Mouse (Mus musculus): ENCODE measurements around the gene Evpl. TPM values are rescaled to one million over a fixed set of nuclear protein-coding genes. Genes with fewer than 3 reads are reported as not detected.

Gene Evpl
- polyA plus RNA-seq, 1 experiment from 2014 or later, result 1.7 TPM

DNA sequence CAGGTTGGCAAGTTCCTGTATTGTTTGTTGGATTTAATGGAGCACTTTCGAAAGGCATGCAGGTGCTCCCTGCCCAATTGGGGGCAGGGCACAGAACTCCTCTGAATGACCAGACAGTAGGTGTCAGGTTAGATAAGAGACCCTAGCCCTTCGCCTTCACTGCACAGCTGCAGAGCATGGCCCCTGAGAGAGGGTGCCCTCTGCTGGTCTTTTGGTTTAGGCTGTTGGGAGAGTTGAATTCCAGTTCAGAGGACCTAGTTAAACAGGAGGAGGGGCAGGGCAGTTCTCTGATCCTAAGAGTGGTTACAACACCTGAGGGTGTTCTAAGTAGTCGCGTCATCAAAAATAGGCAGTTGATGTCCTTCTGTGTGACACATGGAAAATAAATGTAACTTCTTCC is 18.0 kb downstream of the Evpl start:
- Histone ChIP-seq H3K27me3 (ENCODE audit: low read depth, poor library complexity, severe bottlenecking) (peaks cover 48% of the 10 kb centered on the region), H3K4me3 (no peak overlapping the region), H3K4me1 (peaks cover 39% of the 10 kb centered on the region)

DNA sequence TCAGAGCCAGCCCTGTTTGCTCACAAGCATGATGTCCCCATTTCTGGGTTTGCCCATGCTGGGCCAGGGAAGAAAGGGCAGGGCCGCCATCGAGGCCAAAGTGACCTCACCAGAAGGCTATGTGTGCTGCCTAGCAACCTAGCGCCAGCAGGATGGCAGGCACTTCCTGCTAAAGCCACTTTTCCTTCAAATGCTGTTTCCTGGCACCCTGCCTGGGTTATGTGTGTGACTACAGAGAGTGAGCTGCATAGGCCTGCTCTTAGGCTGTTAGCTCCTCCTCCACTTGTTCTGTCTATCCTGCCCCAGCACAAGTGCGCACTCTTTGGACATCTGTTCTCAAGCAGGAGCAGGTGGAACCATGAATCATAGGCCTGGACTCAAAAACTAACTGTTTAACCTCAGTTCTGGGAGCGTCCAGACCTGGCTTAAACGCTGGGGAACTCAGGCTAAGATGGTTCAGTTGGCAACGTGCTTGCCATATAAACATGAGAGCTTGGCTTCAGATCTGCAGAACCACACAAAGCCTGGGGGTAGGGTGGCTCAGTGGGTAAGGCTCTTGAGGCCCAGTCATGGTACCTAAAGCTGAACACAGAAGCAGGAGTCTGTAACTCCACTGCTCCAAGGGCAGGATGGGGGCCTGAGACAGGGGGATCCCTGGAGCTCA is 19.0 kb downstream of the Evpl start:
- Histone ChIP-seq H3K4me3 (no peak overlapping the region), H3K4me1 (peaks cover 39% of the 10 kb centered on the region), H3K27me3 (ENCODE audit: low read depth, poor library complexity, severe bottlenecking) (peaks cover 38% of the 10 kb centered on the region), H3K27ac (peak overlapping the region; percentile 67), H3K36me3 (peaks cover 13% of the 10 kb centered on the region; the same call in 1 of the 2 replicates), H3K9me3 (replicated peaks) (no peaks in the 10 kb centered on the region)
- DNase-seq (ENCODE audit: low spot score), result no peak
- WGBS, result 74% methylated on average over 7 of the region's 7 CpGs

More for the DNA sequence above, 18.0 kb downstream of the Evpl start:
- Histone ChIP-seq H3K36me3 (peaks cover 15% of the 10 kb centered on the region; the same call in 1 of the 2 replicates), H3K9me3 (replicated peaks) (no peaks in the 10 kb centered on the region), H3K27ac (no peak overlapping the region; the same call in 1 of the 2 replicates)
- DNase-seq (ENCODE audit: low spot score), result peak; percentile 68
- WGBS, result 23% methylated on average over 4 of the region's 4 CpGs

DNA sequence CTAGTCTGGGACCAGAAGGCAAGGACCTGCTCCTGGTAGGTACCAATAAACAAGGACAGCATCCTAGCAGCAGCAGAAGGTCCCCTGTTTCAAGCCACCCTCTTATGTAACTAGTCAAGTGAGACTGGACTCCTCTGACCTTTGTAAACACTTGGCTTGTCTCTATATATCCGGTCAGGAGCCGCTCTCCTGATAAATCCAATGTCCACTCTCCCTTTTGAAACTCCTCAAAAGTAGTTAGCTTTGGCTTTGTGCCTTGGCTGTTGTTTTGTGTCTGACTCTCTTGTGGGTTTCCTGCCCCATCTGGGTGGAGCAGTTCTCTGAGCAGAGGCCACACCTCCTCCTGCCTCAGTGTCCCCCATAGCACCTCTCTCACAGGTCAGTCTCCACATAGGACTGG is 19.6 kb downstream of the Evpl start:
- Histone ChIP-seq H3K27me3 (ENCODE audit: low read depth, poor library complexity, severe bottlenecking) (peaks cover 32% of the 10 kb centered on the region), H3K27ac (peak overlapping the region; percentile 67), H3K4me3 (no peak overlapping the region), H3K36me3 (peaks cover 13% of the 10 kb centered on the region; the same call in 1 of the 2 replicates), H3K9me3 (replicated peaks) (no peaks in the 10 kb centered on the region), H3K4me1 (peaks cover 39% of the 10 kb centered on the region)
- WGBS, result 90% methylated on average over 2 of the region's 2 CpGs
- no peak for DNase-seq (ENCODE audit: low spot score)

DNA sequence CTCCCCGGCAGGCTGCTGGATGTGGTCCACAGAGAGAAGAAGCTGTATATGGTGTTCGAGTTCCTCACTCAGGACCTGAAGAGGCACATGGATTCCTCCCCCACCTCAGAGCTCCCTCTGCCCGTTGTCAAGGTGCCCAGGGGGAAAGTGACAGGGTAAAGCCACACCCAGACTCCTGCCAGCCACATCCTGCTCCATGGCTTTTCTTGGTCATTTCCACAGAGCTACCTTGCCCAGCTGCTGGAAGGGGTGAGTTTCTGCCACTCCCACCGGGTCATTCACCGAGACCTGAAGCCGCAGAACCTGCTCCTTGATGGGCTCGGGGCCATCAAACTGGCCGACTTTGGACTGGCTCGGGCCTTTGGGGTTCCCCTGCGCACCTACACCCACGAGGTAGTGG is 21.3 kb downstream of the Evpl start:
- Histone ChIP-seq H3K27me3 (ENCODE audit: low read depth, poor library complexity, severe bottlenecking) (peaks cover 15% of the 10 kb centered on the region), H3K4me1 (peaks cover 25% of the 10 kb centered on the region), H3K4me3 (no peak overlapping the region), H3K27ac (no peak overlapping the region), H3K36me3 (peaks cover 8% of the 10 kb centered on the region), H3K9me3 (replicated peaks) (no peaks in the 10 kb centered on the region)
- DNase-seq (ENCODE audit: low spot score), result no peak
- WGBS, result 82% methylated on average over 11 of the region's 11 CpGs

DNA sequence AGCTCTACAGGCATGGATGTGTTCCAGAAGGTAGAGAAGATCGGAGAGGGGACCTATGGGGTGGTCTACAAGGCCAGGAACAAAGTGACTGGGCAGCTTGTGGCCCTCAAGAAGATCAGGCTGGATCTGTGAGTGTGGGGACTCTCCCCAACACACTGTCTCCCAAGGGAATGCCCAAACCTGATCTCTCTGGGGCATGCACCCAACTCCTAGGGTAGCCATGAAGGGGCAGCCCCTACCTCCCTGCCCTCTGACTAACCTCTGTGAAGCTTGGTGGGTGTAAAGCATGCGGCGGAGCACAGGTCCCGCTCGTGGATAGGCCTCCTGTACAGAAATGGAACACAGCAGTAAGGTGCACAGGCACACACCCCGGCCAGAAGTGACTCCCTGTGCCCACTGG is 21.9 kb downstream of the Evpl start:
- H3K4me1 ChIP-seq, result peaks cover 25% of the 10 kb centered on the region
- no peaks in the 10 kb centered on the region for H3K9me3 ChIP-seq (replicated peaks)
- DNase-seq (ENCODE audit: low spot score), result no peak
- no peak overlapping the region for H3K4me3 ChIP-seq
- H3K36me3 ChIP-seq, result peaks cover 2% of the 10 kb centered on the region; the same call in 1 of the 2 replicates
- 89% methylated on average over 6 of the region's 6 CpGs for WGBS
- no peak overlapping the region for H3K27ac ChIP-seq
- peaks cover 9% of the 10 kb centered on the region for H3K27me3 ChIP-seq (ENCODE audit: low read depth, poor library complexity, severe bottlenecking)

DNA sequence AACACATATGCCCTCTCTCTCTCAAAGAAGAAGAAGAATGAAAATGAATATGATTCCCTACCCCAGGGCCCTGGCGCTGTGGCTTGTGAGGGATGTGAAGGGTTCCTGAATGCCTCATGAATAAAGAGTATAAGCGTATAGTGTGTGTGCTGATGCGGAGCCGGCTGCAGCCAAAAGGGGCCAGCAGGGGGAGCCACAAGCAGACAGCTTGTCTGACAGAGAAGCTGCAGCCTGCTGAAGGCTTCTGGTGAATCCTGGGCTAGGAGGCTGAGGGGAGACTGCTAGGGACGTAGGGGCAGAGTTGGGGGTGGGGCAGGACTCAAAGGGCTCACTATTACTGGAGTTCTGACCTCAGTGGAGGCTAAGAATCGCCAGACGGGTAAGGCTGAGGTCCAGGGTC is 22.7 kb downstream of the Evpl start:
- Histone ChIP-seq H3K27ac (no peak overlapping the region), H3K36me3 (no peaks in the 10 kb centered on the region; the same call in 1 of the 2 replicates), H3K27me3 (ENCODE audit: low read depth, poor library complexity, severe bottlenecking) (0 out of 2 replicates have a peak, but pooled peaks cover 1% of the 10 kb centered on the region), H3K4me1 (peaks cover 19% of the 10 kb centered on the region), H3K4me3 (no peak overlapping the region), H3K9me3 (replicated peaks) (no peaks in the 10 kb centered on the region)
- DNase-seq (ENCODE audit: low spot score), result no peak
- 82% methylated on average over 7 of the region's 7 CpGs for whole genome bisulfite sequencing

DNA sequence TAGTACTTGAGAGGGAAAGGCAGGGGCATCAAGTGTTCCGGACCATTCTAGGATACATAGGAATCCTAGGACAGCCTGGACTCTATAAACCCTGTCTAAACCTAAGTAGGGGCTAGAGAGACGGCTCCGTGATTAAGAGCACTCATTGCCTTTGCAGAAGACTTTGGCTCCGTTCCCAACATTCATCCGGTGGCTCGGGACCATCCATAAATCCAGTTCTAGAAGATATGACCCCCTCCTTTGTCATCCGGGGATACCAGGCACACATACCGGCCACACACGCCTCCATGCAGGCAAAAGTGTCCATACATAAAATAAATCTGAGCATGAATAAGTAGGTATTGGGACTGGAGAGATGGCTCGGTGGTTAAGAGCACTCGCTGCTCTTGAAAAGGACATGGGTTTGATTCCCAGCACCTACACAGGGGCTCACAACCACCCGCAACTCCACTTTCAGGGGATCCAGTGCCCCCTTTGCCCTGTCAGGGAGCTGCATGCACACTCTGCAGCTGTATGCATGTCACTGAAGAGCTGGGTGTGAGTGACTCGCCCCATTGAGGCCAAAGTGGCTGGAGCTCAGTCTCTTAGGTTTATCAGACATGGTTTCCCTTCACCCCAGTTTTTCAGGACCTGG is 23.9 kb downstream of the Evpl start:
- no peaks in the 10 kb centered on the region; the same call in 1 of the 2 replicates for H3K36me3 ChIP-seq
- no peak for DNase-seq (ENCODE audit: low spot score)
- H3K27me3 ChIP-seq (ENCODE audit: low read depth, poor library complexity, severe bottlenecking), result no peaks in the 10 kb centered on the region
- no peaks in the 10 kb centered on the region for H3K9me3 ChIP-seq (replicated peaks)
- H3K4me1 ChIP-seq, result peaks cover 9% of the 10 kb centered on the region
- H3K4me3 ChIP-seq, result no peak overlapping the region
- H3K27ac ChIP-seq, result no peak overlapping the region
- WGBS, result 94% methylated on average over 13 of the region's 13 CpGs

DNA sequence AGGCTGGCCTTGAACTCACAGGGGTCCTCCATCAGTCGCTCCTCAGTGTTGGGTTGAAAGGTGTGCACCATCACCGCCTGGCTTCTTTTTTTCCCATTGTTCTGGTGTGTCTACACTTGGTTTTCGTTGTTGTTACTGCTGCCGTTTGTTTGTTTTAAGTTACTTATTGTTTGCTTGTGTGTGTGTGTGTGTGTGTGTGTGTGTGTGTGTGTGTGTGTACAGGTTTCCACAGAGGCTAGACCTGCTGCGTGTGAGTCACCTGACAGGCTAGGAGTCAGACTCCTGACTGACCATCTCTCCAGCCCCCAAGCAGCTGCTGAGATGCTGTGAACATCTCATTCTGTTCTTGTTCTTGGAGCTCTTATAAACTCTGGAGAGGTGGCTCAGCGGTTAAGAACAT is 25.0 kb downstream of the Evpl start:
- Histone ChIP-seq H3K27me3 (ENCODE audit: low read depth, poor library complexity, severe bottlenecking) (no peaks in the 10 kb centered on the region), H3K27ac (no peak overlapping the region), H3K9me3 (replicated peaks) (no peaks in the 10 kb centered on the region), H3K4me3 (no peak overlapping the region), H3K4me1 (no peaks in the 10 kb centered on the region), H3K36me3 (no peaks in the 10 kb centered on the region; the same call in 1 of the 2 replicates)
- WGBS, result 93% methylated on average over 6 of the region's 6 CpGs
- no peak for DNase-seq (ENCODE audit: low spot score)

DNA sequence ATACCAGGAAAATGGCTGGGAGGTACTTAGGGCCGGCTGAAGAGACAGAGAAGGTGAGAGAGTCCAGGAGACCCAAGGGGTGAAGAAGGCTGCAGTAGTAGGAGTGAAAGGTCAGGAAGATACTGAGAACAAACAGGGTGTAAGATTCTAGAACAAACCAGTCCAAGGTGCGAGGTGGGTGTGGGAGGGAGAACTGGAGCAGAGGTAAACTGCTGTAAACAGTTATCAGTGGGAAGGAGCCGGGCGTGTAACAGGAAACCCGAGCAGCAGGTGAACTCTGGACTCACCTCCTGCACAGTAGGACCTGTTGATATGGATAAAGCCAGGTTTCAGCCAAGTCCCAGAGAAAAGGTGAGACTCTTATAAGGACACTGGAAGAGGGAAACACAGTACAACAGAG is 27.2 kb downstream of the Evpl start:
- 68% methylated on average over 5 of the region's 5 CpGs for WGBS
- no peaks in the 10 kb centered on the region for H3K4me1 ChIP-seq
- no peak overlapping the region for H3K27ac ChIP-seq
- H3K27me3 ChIP-seq (ENCODE audit: low read depth, poor library complexity, severe bottlenecking), result no peaks in the 10 kb centered on the region
- DNase-seq (ENCODE audit: low spot score), result no peak
- H3K9me3 ChIP-seq (replicated peaks), result no peaks in the 10 kb centered on the region
- peaks cover 20% of the 10 kb centered on the region for H3K36me3 ChIP-seq
- no peak overlapping the region for H3K4me3 ChIP-seq

DNA sequence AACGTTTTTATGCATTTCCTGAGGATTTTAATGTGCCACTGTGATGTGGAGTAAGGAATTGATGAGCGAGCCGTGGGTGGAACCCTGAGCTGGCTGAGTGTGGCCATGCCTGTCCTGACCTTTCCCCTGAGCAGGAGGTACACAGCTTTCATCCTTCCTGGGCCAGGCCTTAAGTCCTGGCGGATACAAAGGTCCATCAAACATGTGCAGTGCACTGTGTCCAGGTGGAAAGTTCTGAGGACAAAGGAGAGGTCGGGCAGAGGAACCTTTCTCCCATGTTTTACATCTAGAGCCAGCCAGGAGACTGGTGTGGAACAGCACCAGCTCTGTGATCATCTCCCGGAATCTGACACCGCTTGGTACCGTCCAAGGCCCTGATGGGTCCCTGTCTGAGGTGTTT is 28.6 kb downstream of the Evpl start:
- WGBS, result 82% methylated on average over 8 of the region's 8 CpGs
- Histone ChIP-seq H3K36me3 (peaks cover 24% of the 10 kb centered on the region), H3K27ac (no peak overlapping the region), H3K9me3 (replicated peaks) (no peaks in the 10 kb centered on the region), H3K4me1 (no peaks in the 10 kb centered on the region), H3K4me3 (no peak overlapping the region), H3K27me3 (ENCODE audit: low read depth, poor library complexity, severe bottlenecking) (no peaks in the 10 kb centered on the region)
- DNase-seq (ENCODE audit: low spot score), result no peak

DNA sequence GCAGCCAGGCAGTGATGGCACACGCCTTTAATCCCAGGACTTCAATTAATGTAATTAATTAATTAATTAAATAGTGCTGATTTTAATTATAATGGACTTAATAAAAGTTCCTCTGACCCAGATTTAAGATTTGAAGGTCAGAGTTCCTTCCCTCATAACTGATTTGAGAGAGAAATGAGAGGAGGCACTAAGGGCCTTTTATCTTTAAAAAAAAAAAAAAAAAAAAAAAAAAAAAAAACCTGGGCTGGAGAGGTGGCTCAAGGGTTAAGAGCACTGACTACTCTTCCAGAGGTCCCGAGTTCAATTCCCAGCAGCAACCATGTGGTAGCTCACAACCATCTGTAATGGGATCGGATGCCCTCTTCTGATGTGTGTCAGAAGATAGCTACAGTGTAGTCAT is 29.2 kb downstream of the Evpl start:
- Histone ChIP-seq H3K27me3 (ENCODE audit: low read depth, poor library complexity, severe bottlenecking) (no peaks in the 10 kb centered on the region), H3K27ac (no peak overlapping the region), H3K4me1 (no peaks in the 10 kb centered on the region), H3K9me3 (replicated peaks) (no peaks in the 10 kb centered on the region), H3K36me3 (peaks cover 24% of the 10 kb centered on the region), H3K4me3 (no peak overlapping the region)
- DNase-seq (ENCODE audit: low spot score), result no peak
- 86% methylated on average over 3 of the region's 3 CpGs for WGBS

DNA sequence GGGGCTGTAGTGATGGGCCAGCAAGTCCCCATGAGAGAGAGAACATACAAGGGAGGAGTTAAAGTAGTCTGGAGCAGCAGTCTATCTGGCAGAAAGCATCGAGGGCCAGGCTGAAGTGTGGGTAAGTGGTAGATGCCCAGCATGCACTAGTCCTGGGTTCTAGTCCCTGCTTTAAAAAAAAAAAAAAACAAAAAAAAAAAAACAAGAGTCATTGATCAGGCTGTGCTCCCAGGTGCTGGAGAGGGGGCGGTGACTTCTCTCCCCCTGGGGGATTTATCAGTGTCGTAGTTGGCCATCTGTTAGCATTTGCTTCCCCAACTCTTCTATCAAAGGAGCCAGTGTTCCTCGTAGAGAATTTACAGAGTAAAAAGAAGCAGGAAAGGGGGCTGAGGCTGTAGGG is 31.2 kb downstream of the Evpl start:
- 64% methylated on average over 4 of the region's 4 CpGs for WGBS
- no peaks in the 10 kb centered on the region for H3K27me3 ChIP-seq (ENCODE audit: low read depth, poor library complexity, severe bottlenecking)
- peaks cover 24% of the 10 kb centered on the region for H3K36me3 ChIP-seq

DNA sequence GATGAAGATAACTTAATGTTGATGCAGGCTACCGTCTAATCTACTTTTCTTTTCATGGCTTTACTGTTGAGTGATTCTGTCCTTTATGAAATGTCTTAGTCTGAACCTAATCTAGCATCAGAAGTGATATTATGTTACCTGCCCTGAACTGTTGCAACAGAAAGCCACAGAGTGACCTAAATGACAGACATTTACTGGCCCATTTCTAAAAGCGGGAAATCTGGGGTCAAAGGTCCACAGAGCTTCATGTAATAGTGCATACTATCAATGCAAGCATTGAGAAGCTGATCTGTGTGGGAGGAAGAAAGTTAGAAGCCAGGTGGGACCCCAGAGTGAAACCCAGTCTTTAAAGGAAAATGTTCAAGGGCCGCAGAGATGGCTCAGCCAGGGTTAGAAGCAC is 34.7 kb downstream of the Evpl start:
- peaks cover 24% of the 10 kb centered on the region for H3K36me3 ChIP-seq
- H3K27ac ChIP-seq, result no peak overlapping the region
- H3K27me3 ChIP-seq (ENCODE audit: low read depth, poor library complexity, severe bottlenecking), result no peaks in the 10 kb centered on the region
- DNase-seq (ENCODE audit: low spot score), result no peak
- no peak overlapping the region for H3K4me3 ChIP-seq
- 95% methylated on average over 3 of the region's 3 CpGs for WGBS
- H3K4me1 ChIP-seq, result peaks cover 7% of the 10 kb centered on the region
- H3K9me3 ChIP-seq (replicated peaks), result no peaks in the 10 kb centered on the region

More for the DNA sequence above, 31.2 kb downstream of the Evpl start:
- Histone ChIP-seq H3K9me3 (replicated peaks) (no peaks in the 10 kb centered on the region), H3K4me1 (no peaks in the 10 kb centered on the region), H3K27ac (no peak overlapping the region), H3K4me3 (no peak overlapping the region)
- DNase-seq (ENCODE audit: low spot score), result no peak
